Mouse (Mus musculus): ENCODE measurements around the gene Ankrd42. TPM values are rescaled to one million over a fixed set of nuclear protein-coding genes. Genes with fewer than 3 reads are reported as not detected.

Ankrd42 gene
- 2.3 and 3.4 TPM in 2 replicates for polyA plus RNA-seq (2012; rRNA removed)

- Histone ChIP-seq H3K4me3 (replicated peaks; ENCODE audit: extremely low read depth, low read depth, low read length) (peak within 1 kb of the TSS; percentile 77), H3K4me1 (ENCODE audit: control insufficient read depth, insufficient read depth, low read length) (peaks cover 3% of the 10 kb centered on the region; the same call in 1 of the 2 replicates)
- DNase-seq = peak; percentile 93
- TF ChIP-seq CTCF (IDR thresholded peaks at IDR 0.05; ENCODE audit: insufficient read depth, low read length) (no peak), POLR2A (IDR thresholded peaks at IDR 0.05; ENCODE audit: borderline replicate concordance, extremely low read depth, low read depth, low read length) (peak; percentile 49; the same call in 1 of the 2 replicates)
- WGBS = under 1% methylated on average over 44 of the region's 44 CpGs
Observed at GRCm38 (mm10) chr7:92637021-92637625, at the start of gene Ankrd42. Ankrd42 (minus strand) TSS chr7:92637142.

GRCm38 (mm10) chr7:92677346-92677745 is 40.4 kb upstream of the Ankrd42 start:
- TF ChIP-seq POLR2A (IDR thresholded peaks at IDR 0.05; ENCODE audit: borderline replicate concordance, extremely low read depth, low read depth, low read length) (no peak), CTCF (IDR thresholded peaks at IDR 0.05; ENCODE audit: insufficient read depth, low read length) (no peak)
- no peak for DNase-seq
- no peak overlapping the region for H3K4me3 ChIP-seq (replicated peaks; ENCODE audit: extremely low read depth, low read depth, low read length)
- no peaks in the 10 kb centered on the region for H3K4me1 ChIP-seq (ENCODE audit: control insufficient read depth, insufficient read depth, low read length)
- WGBS = 50% methylated on average over 4 of the region's 4 CpGs

GRCm38 (mm10) chr7:92675131-92675530 is 38.2 kb upstream of the Ankrd42 start:
- H3K4me3 ChIP-seq (replicated peaks; ENCODE audit: extremely low read depth, low read depth, low read length) = no peak overlapping the region
- 73% methylated on average over 3 of the region's 3 CpGs for WGBS
- H3K4me1 ChIP-seq (ENCODE audit: control insufficient read depth, insufficient read depth, low read length) = no peaks in the 10 kb centered on the region
- DNase-seq = no peak
- TF ChIP-seq CTCF (IDR thresholded peaks at IDR 0.05; ENCODE audit: insufficient read depth, low read length) (no peak), POLR2A (IDR thresholded peaks at IDR 0.05; ENCODE audit: borderline replicate concordance, extremely low read depth, low read depth, low read length) (no peak)

- Histone ChIP-seq H3K4me1 (ENCODE audit: control insufficient read depth, insufficient read depth, low read length) (peaks cover 6% of the 10 kb centered on the region), H3K4me3 (replicated peaks; ENCODE audit: extremely low read depth, low read depth, low read length) (peak within 1 kb of the TSS; percentile 98)
- under 1% methylated on average over 88 of the region's 88 CpGs for WGBS
- TF ChIP-seq CTCF (IDR thresholded peaks at IDR 0.05; ENCODE audit: insufficient read depth, low read length) (no peak), POLR2A (IDR thresholded peaks at IDR 0.05; ENCODE audit: borderline replicate concordance, extremely low read depth, low read depth, low read length) (peak; percentile 94)
- DNase-seq = peak; percentile 94
Observed at GRCm38 (mm10) chr7:92669507-92670471, 32.8 kb upstream of the Ankrd42 start, which contains the start of gene Pcf11. Pcf11 (minus strand) TSS chr7:92669934.

- WGBS = 1% methylated on average over 29 of the region's 29 CpGs
- TF ChIP-seq POLR2A (IDR thresholded peaks at IDR 0.05; ENCODE audit: borderline replicate concordance, extremely low read depth, low read depth, low read length) (peak; percentile 42; the same call in 1 of the 2 replicates), CTCF (IDR thresholded peaks at IDR 0.05; ENCODE audit: insufficient read depth, low read length) (no peak)
- peak; percentile 69 for DNase-seq
- Histone ChIP-seq H3K4me1 (ENCODE audit: control insufficient read depth, insufficient read depth, low read length) (peaks cover 6% of the 10 kb centered on the region), H3K4me3 (replicated peaks; ENCODE audit: extremely low read depth, low read depth, low read length) (peak overlapping the region; percentile 98)
Observed at GRCm38 (mm10) chr7:92668791-92669506, 32.0 kb upstream of the Ankrd42 start.

- TF ChIP-seq CTCF (IDR thresholded peaks at IDR 0.05; ENCODE audit: insufficient read depth, low read length) = no peak
- no peak for TF ChIP-seq POLR2A (IDR thresholded peaks at IDR 0.05; ENCODE audit: borderline replicate concordance, extremely low read depth, low read depth, low read length)
- Histone ChIP-seq H3K4me1 (ENCODE audit: control insufficient read depth, insufficient read depth, low read length) (peaks cover 6% of the 10 kb centered on the region), H3K4me3 (replicated peaks; ENCODE audit: extremely low read depth, low read depth, low read length) (no peak overlapping the region)
- peak; percentile 20 for DNase-seq
- 55% methylated on average over 7 of the region's 7 CpGs for WGBS
Observed at GRCm38 (mm10) chr7:92666274-92666820, 29.4 kb upstream of the Ankrd42 start.

- 98% methylated on average over 5 of the region's 5 CpGs for WGBS
- H3K4me1 ChIP-seq (ENCODE audit: control insufficient read depth, insufficient read depth, low read length) = peaks cover 2% of the 10 kb centered on the region; the same call in 1 of the 2 replicates
Observed at GRCm38 (mm10) chr7:92658050-92658449, 21.1 kb upstream of the Ankrd42 start.

GRCm38 (mm10) chr7:92656386-92656785 is 19.4 kb upstream of the Ankrd42 start:
- DNase-seq = no peak
- WGBS = 81% methylated on average over 2 of the region's 2 CpGs
- Histone ChIP-seq H3K4me3 (replicated peaks; ENCODE audit: extremely low read depth, low read depth, low read length) (no peak overlapping the region), H3K4me1 (ENCODE audit: control insufficient read depth, insufficient read depth, low read length) (peaks cover 2% of the 10 kb centered on the region; the same call in 1 of the 2 replicates)
- TF ChIP-seq CTCF (IDR thresholded peaks at IDR 0.05; ENCODE audit: insufficient read depth, low read length) = no peak
- no peak for TF ChIP-seq POLR2A (IDR thresholded peaks at IDR 0.05; ENCODE audit: borderline replicate concordance, extremely low read depth, low read depth, low read length)

More at GRCm38 (mm10) chr7:92658050-92658449, 21.1 kb upstream of the Ankrd42 start:
- no peak for TF ChIP-seq POLR2A (IDR thresholded peaks at IDR 0.05; ENCODE audit: borderline replicate concordance, extremely low read depth, low read depth, low read length)
- TF ChIP-seq CTCF (IDR thresholded peaks at IDR 0.05; ENCODE audit: insufficient read depth, low read length) = no peak
- no peak overlapping the region for H3K4me3 ChIP-seq (replicated peaks; ENCODE audit: extremely low read depth, low read depth, low read length)
- DNase-seq = no peak

All from lung, adult 2 months (tissue).